Mouse (Mus musculus) heart, postnatal 0 days (tissue): ENCODE results near the gene Cic.

Experiments used
- CTCF ChIP-seq: IDR thresholded peaks from 2 replicates; pipeline ENCODE4 v1.5.1; 2016; ENCODE audit warnings: antibody characterized with exemption, control low read depth, low read depth
- EP300 ChIP-seq: IDR thresholded peaks from 2 replicates; pipeline ENCODE4 v1.6.1; 2016; ENCODE audit warnings: antibody characterized with exemption, low read depth

GRCm38 (mm10) chr7:25233061-25233460, 34.4 kb upstream of the Cic start:
- TF ChIP-seq CTCF = no peak
- no peak for TF ChIP-seq EP300
